Mouse (Mus musculus): Measurements from ENCODE around the gene Dxo. TPM values are rescaled to one million over a fixed set of nuclear protein-coding genes. Genes with fewer than 3 reads are reported as not detected.
"Not testable (repeated sequence)": the region's sequence is repeated elsewhere in the genome, so short reads cannot be mapped to it uniquely, and the experiment has no call there.

The Dxo gene
- polyA plus RNA-seq, 1 experiment from 2014 or later = 66.2 TPM

GRCm38 (mm10) chr17:34804871-34805562 is 31.8 kb upstream of the Dxo start:
- no peak for ATAC-seq (ENCODE audit: low FRiP score, low read depth)
- Histone ChIP-seq H3K9me3 (peaks cover 7% of the 10 kb centered on the region), H3K4me2 (replicated peaks) (no peak overlapping the region), H3K27me3 (replicated peaks) (no peaks in the 10 kb centered on the region), H3K4me1 (no peaks in the 10 kb centered on the region), H3K36me3 (no peaks in the 10 kb centered on the region), H3K9ac (no peak overlapping the region), H3K27ac (no peak overlapping the region), H3K4me3 (no peak overlapping the region)
- 77% methylated on average over 6 of the region's 6 CpGs for WGBS

GRCm38 (mm10) chr17:34807176-34807575 is 29.6 kb upstream of the Dxo start:
- Histone ChIP-seq H3K4me2 (replicated peaks) (no peak overlapping the region), H3K4me3 (no peak overlapping the region)

GRCm38 (mm10) chr17:34808599-34809205 is 28.1 kb upstream of the Dxo start:
- 84% methylated on average over 6 of the region's 6 CpGs for WGBS
- no peaks in the 10 kb centered on the region for H3K27me3 ChIP-seq (replicated peaks)
- peaks cover 7% of the 10 kb centered on the region for H3K9me3 ChIP-seq
- no peaks in the 10 kb centered on the region for H3K36me3 ChIP-seq
- H3K4me3 ChIP-seq = no peak overlapping the region
- no peak overlapping the region for H3K27ac ChIP-seq
- H3K9ac ChIP-seq = no peak overlapping the region
- no peak overlapping the region for H3K4me2 ChIP-seq (replicated peaks)
- H3K4me1 ChIP-seq = no peaks in the 10 kb centered on the region
- no peak for ATAC-seq (ENCODE audit: low FRiP score, low read depth)

More at GRCm38 (mm10) chr17:34807176-34807575, 29.6 kb upstream of the Dxo start:
- ATAC-seq (ENCODE audit: low FRiP score, low read depth) = no peak
- 67% methylated on average over 3 of the region's 3 CpGs for WGBS
- Histone ChIP-seq H3K4me1 (no peaks in the 10 kb centered on the region), H3K9ac (no peak overlapping the region), H3K9me3 (peaks cover 7% of the 10 kb centered on the region), H3K36me3 (no peaks in the 10 kb centered on the region), H3K27ac (no peak overlapping the region), H3K27me3 (replicated peaks) (no peaks in the 10 kb centered on the region)

- H3K36me3 ChIP-seq; H3K4me1 ChIP-seq; H3K9me3 ChIP-seq; H3K27ac ChIP-seq; H3K9ac ChIP-seq; ATAC-seq (ENCODE audit: low FRiP score, low read depth); H3K4me3 ChIP-seq; H3K27me3 ChIP-seq (replicated peaks); H3K4me2 ChIP-seq (replicated peaks): not testable (repeated sequence)
- 85% methylated on average over 5 of the region's 5 CpGs for WGBS
Observed at GRCm38 (mm10) chr17:34810411-34810810, 26.4 kb upstream of the Dxo start.

- not testable (repeated sequence) for H3K27ac ChIP-seq; H3K4me1 ChIP-seq; ATAC-seq (ENCODE audit: low FRiP score, low read depth); H3K9ac ChIP-seq; H3K9me3 ChIP-seq; H3K4me3 ChIP-seq; H3K4me2 ChIP-seq (replicated peaks); H3K27me3 ChIP-seq (replicated peaks); H3K36me3 ChIP-seq
- WGBS = 84% methylated on average over 8 of the region's 8 CpGs
Observed at GRCm38 (mm10) chr17:34810811-34811210, 26.0 kb upstream of the Dxo start.

GRCm38 (mm10) chr17:34811275-34811674 is 25.5 kb upstream of the Dxo start:
- Histone ChIP-seq H3K9me3 (no peaks in the 10 kb centered on the region), H3K36me3 (no peaks in the 10 kb centered on the region), H3K4me3 (no peak overlapping the region), H3K4me2 (replicated peaks) (no peak overlapping the region), H3K9ac (no peak overlapping the region), H3K4me1 (no peaks in the 10 kb centered on the region), H3K27ac (no peak overlapping the region), H3K27me3 (replicated peaks) (no peaks in the 10 kb centered on the region)
- no peak for ATAC-seq (ENCODE audit: low FRiP score, low read depth)
- 72% methylated on average over 15 of the region's 15 CpGs for WGBS

- not testable (repeated sequence) for H3K4me2 ChIP-seq (replicated peaks); H3K27ac ChIP-seq; H3K9me3 ChIP-seq; H3K36me3 ChIP-seq; ATAC-seq (ENCODE audit: low FRiP score, low read depth); H3K4me3 ChIP-seq; H3K4me1 ChIP-seq; H3K27me3 ChIP-seq (replicated peaks); H3K9ac ChIP-seq
- 63% methylated on average over 12 of the region's 12 CpGs for WGBS
Observed at GRCm38 (mm10) chr17:34813747-34814146, 23.1 kb upstream of the Dxo start.

GRCm38 (mm10) chr17:34814818-34815370 is 21.9 kb upstream of the Dxo start:
- Histone ChIP-seq H3K4me1 (no peaks in the 10 kb centered on the region), H3K4me2 (replicated peaks) (no peak overlapping the region), H3K36me3 (no peaks in the 10 kb centered on the region), H3K4me3 (no peak overlapping the region), H3K9ac (no peak overlapping the region), H3K27ac (no peak overlapping the region), H3K9me3 (no peaks in the 10 kb centered on the region), H3K27me3 (replicated peaks) (no peaks in the 10 kb centered on the region)
- ATAC-seq (ENCODE audit: low FRiP score, low read depth) = no peak
- 73% methylated on average over 7 of the region's 7 CpGs for WGBS

- WGBS = 85% methylated on average over 1 of the region's 1 CpGs
- H3K27ac ChIP-seq; H3K4me3 ChIP-seq; H3K9ac ChIP-seq; H3K4me2 ChIP-seq (replicated peaks); H3K27me3 ChIP-seq (replicated peaks); H3K9me3 ChIP-seq; ATAC-seq (ENCODE audit: low FRiP score, low read depth); H3K4me1 ChIP-seq: not testable (repeated sequence)
- H3K36me3 ChIP-seq = peaks cover 70% of the 10 kb centered on the region
Observed at GRCm38 (mm10) chr17:34830776-34831175, 6.0 kb upstream of the Dxo start.

- peak overlapping the region; percentile 74 for H3K9ac ChIP-seq
- H3K4me1 ChIP-seq = peaks cover 26% of the 10 kb centered on the region
- 4% methylated on average over 48 of the region's 48 CpGs for WGBS
- H3K27me3 ChIP-seq (replicated peaks) = no peaks in the 10 kb centered on the region
- ATAC-seq (ENCODE audit: low FRiP score, low read depth) = peak; percentile 85
- H3K4me2 ChIP-seq (replicated peaks) = peak overlapping the region; percentile 100
- H3K4me3 ChIP-seq = peak overlapping the region; percentile 81
- peaks cover 51% of the 10 kb centered on the region for H3K36me3 ChIP-seq
- no peaks in the 10 kb centered on the region for H3K9me3 ChIP-seq
- H3K27ac ChIP-seq = 0 out of 2 replicates have a peak overlapping the region, but pooled peaks have one; percentile 16
Observed at GRCm38 (mm10) chr17:34836155-34836855, 514 bp upstream of the Dxo start.

- Histone ChIP-seq H3K9ac (peak overlapping the region; percentile 75), H3K4me3 (peak overlapping the region; percentile 81), H3K4me2 (replicated peaks) (peak overlapping the region; percentile 100), H3K9me3 (no peaks in the 10 kb centered on the region), H3K27me3 (replicated peaks) (no peaks in the 10 kb centered on the region), H3K27ac (0 out of 2 replicates have a peak overlapping the region, but pooled peaks have one; percentile 37), H3K4me1 (peaks cover 26% of the 10 kb centered on the region), H3K36me3 (peaks cover 54% of the 10 kb centered on the region)
- ATAC-seq (ENCODE audit: low FRiP score, low read depth) = 0 out of 2 replicates have a peak, but pooled peaks have one; percentile 7
- 37% methylated on average over 43 of the region's 43 CpGs for WGBS
Observed at GRCm38 (mm10) chr17:34837464-34838324, 875 bp downstream of the Dxo start.

Measured in neural tube, embryonic 12.5 days (tissue).